Mouse (Mus musculus): ENCODE measurements around the gene Pik3cd.

DNA sequence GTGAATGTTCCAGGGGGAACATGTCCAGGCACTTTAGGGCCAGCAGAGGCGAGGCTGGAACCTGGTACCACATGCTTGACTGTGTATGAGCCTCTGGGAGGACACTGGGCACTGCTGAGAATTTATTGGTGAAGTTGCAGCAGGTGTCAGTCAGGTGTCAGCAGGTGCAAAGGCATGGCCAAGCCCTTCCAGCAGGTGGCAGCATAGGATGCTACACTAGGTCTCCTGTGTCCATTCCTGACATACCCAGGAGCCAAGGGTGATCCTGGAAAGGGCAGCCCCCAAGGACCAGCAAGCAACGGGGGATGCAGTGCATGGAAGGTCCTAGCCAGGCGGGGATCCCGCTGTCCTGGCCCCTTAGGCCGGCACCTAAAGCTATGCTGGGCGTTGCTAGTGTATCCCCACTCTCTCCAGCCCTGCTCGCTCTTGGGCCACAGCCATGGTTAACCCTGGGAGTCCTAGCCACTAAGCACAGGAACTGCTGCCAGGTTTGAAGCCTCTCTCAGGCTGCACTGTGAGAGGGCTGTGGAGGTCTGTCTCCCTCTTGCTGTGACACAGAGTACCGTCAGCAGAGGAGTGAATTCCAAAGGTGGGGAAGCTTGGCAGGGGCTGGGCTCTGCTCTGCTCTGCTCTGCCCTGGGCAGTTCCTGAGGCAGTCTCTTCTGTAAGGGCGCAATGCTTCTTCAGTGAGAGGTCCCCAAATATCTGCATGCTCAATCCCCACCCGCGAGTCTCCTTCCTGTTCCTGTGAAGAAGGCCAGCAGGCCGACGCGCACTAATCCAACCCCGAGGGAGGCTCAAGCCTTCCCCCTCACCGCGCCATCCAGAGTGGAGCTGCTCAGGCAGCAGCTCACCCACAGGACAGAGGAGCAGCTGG, 21.7 kb upstream of the Pik3cd start:
- TF ChIP-seq CTCF (IDR thresholded peaks at IDR 0.05; ENCODE audit: low read depth, low read length) (peak; percentile 97), POLR2A (IDR thresholded peaks at IDR 0.05; ENCODE audit: extremely low read depth, insufficient read depth, low read length) (no peak)
